Mouse (Mus musculus) forebrain, embryonic 13.5 days (tissue): Measurements from ENCODE around the gene Jarid2. TPM values are rescaled to one million over a fixed set of nuclear protein-coding genes. Genes with fewer than 3 reads are reported as not detected.
"Not testable (repeated sequence)": the region's sequence is repeated elsewhere in the genome, so short reads cannot be mapped to it uniquely, and the experiment has no call there.

ENCODE experiments used
- ATAC-seq: fragments of 200-750 bp; cut with Nextera tagmentation; 2 replicates; pipeline ENCODE4 v1.8.0; 2017
- H3K27ac ChIP-seq: fragments of 300-500 bp; sonication (generic); 2 replicates; pipeline ENCODE4 v1.5.1; 2015; ENCODE audit warnings: inconsistent platforms, mild to moderate bottlenecking, moderate library complexity
- H3K27me3 ChIP-seq: fragments of 300-500 bp; sonication (generic); 2 replicates; pipeline ENCODE4 v1.6.1; 2015; ENCODE audit warnings: mild to moderate bottlenecking, inconsistent platforms
- H3K36me3 ChIP-seq: fragments of 300-500 bp; sonication (generic); 2 replicates; pipeline ENCODE4 v1.6.1; 2015; ENCODE audit warnings: mild to moderate bottlenecking, inconsistent platforms; ENCODE audit not compliant: poor library complexity, severe bottlenecking
- H3K4me1 ChIP-seq: fragments of 300-500 bp; sonication (generic); 2 replicates; pipeline ENCODE4 v1.6.1; 2015; ENCODE audit warnings: inconsistent platforms
- H3K4me2 ChIP-seq: fragments of 300-500 bp; sonication (generic); 2 replicates; pipeline ENCODE4 v1.6.1; 2015; ENCODE audit warnings: inconsistent platforms, mild to moderate bottlenecking, moderate library complexity
- H3K4me3 ChIP-seq: fragments of 300-500 bp; sonication (generic); 2 replicates; pipeline ENCODE4 v1.5.1; 2015; ENCODE audit warnings: mild to moderate bottlenecking, inconsistent platforms
- H3K9ac ChIP-seq: fragments of 300-500 bp; sonication (generic); 2 replicates; pipeline ENCODE4 v1.6.1; 2015; ENCODE audit warnings: mild to moderate bottlenecking, inconsistent platforms
- H3K9me3 ChIP-seq: fragments of 300-500 bp; sonication (generic); replicated peaks from 2 replicates; pipeline ENCODE4 v1.6.1; 2016; ENCODE audit warnings: inconsistent platforms
- WGBS: fragments of 180-500 bp; shearing (Covaris S2); methylation state at CpG from one replicate; pipeline ENCODE4 v1.1.7; 2015; 5-methylcytosine and 5-hydroxymethylcytosine counted together
- polyA plus RNA-seq: library from polyadenylated mRNA; unstranded; fragments of >200 nt; fragmentation: Nextera tagmentation; extraction: Ambion mirVana; gene quantifications from 2 replicates; pipeline ENCODE4 v1.2.1, GENCODE M21; 2015

The Jarid2 gene
- polyA plus RNA-seq, 1 experiment from 2014 or later: 36.7 TPM

DNA sequence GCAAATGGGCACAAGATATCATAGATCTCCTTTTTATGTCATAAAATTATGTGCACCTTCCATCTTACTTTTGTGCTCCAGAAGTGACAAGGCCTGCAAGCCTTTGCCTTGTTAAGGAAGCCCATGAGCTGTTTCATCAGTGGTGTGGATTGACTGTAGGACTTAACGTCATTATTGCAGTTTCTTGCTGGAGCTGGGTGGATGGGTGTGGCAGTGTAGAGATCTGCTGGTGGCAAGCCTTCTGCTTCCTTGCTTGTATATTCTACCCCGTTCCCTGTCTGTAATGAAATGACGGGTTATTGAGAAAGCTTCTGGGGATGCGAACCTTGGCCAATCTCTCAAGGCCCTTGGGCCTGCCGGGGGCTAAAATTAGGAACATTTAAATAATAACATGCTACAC is 99.6 kb downstream of the Jarid2 start:
- no peak overlapping the region for H3K9ac ChIP-seq
- no peak overlapping the region for H3K27ac ChIP-seq
- no peaks in the 10 kb centered on the region for H3K27me3 ChIP-seq
- H3K4me3 ChIP-seq: no peak overlapping the region
- peaks cover 4% of the 10 kb centered on the region; the same call in 1 of the 2 replicates for H3K36me3 ChIP-seq
- ATAC-seq: no peak
- H3K4me1 ChIP-seq: peaks cover 6% of the 10 kb centered on the region
- 66% methylated on average over 5 of the region's 5 CpGs for WGBS
- H3K4me2 ChIP-seq: no peak overlapping the region
- no peaks in the 10 kb centered on the region for H3K9me3 ChIP-seq

DNA sequence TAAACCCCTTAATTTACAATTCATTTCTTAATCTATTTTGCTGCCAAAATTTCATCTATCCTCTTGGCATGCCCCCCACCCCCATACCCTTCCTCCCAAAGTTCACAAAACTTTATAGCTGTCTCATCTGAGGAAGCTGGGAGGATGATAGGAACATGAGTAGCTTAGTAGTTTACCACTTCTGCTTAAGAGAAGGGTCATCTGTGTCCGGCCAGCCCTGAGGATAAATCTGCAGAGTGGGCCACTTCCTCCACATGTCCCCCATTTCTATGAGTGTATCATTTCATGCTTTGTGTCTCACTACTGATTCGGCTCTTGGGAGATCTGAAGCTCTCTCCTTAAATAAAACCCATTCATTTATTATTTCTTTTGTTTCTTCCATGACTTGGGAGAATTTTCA is 102.8 kb downstream of the Jarid2 start:
- Histone ChIP-seq H3K36me3 (no peaks in the 10 kb centered on the region), H3K27me3 (no peaks in the 10 kb centered on the region), H3K4me2 (no peak overlapping the region), H3K4me3 (no peak overlapping the region), H3K9ac (no peak overlapping the region), H3K27ac (no peak overlapping the region), H3K4me1 (peaks cover 6% of the 10 kb centered on the region), H3K9me3 (no peaks in the 10 kb centered on the region)
- WGBS: 80% methylated on average over 2 of the region's 2 CpGs
- ATAC-seq: no peak

- 92% methylated on average over 4 of the region's 4 CpGs for WGBS
- H3K4me2 ChIP-seq: no peak overlapping the region
- H3K4me1 ChIP-seq: peaks cover 6% of the 10 kb centered on the region
- no peak overlapping the region for H3K9ac ChIP-seq
- no peaks in the 10 kb centered on the region for H3K36me3 ChIP-seq
- no peaks in the 10 kb centered on the region for H3K27me3 ChIP-seq
- H3K4me3 ChIP-seq: no peak overlapping the region
- no peak for ATAC-seq
- H3K9me3 ChIP-seq: no peaks in the 10 kb centered on the region
- H3K27ac ChIP-seq: no peak overlapping the region
Observed at GRCm38 (mm10) chr13:44832866-44833265, 103.6 kb downstream of the Jarid2 start.

GRCm38 (mm10) chr13:44833353-44833752 is 104.1 kb downstream of the Jarid2 start:
- WGBS: 58% methylated on average over 3 of the region's 3 CpGs
- no peak for ATAC-seq

DNA sequence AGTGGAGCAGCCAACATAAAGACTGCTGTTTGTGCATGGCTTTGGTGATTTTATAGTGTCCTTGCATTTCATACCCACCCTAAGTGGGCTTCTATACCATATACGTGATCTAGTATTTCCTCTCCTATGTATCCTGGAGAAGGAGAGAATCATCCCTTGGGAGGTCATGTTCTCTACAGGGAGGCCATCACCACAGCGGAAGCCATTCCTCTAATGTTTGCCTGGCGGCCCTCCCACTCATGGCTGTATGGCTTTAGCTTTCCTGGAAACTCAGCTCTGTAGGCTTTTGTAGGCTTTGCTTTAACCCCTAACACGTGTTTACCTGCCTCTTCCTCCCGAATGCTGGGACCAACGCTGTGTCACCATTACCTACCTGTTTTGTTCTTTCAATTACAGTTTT is 108.2 kb downstream of the Jarid2 start:
- 83% methylated on average over 6 of the region's 6 CpGs for WGBS
- H3K4me2 ChIP-seq: no peak overlapping the region
- ATAC-seq: no peak
- no peak overlapping the region for H3K27ac ChIP-seq
- no peaks in the 10 kb centered on the region for H3K27me3 ChIP-seq
- peaks cover 36% of the 10 kb centered on the region for H3K4me1 ChIP-seq
- no peaks in the 10 kb centered on the region for H3K36me3 ChIP-seq
- no peaks in the 10 kb centered on the region for H3K9me3 ChIP-seq
- H3K4me3 ChIP-seq: no peak overlapping the region
- H3K9ac ChIP-seq: no peak overlapping the region

More at GRCm38 (mm10) chr13:44833353-44833752, 104.1 kb downstream of the Jarid2 start:
- no peak overlapping the region for H3K4me2 ChIP-seq
- no peak overlapping the region for H3K27ac ChIP-seq
- no peaks in the 10 kb centered on the region for H3K27me3 ChIP-seq
- H3K4me1 ChIP-seq: peaks cover 6% of the 10 kb centered on the region
- no peaks in the 10 kb centered on the region for H3K36me3 ChIP-seq
- no peaks in the 10 kb centered on the region for H3K9me3 ChIP-seq
- no peak overlapping the region for H3K4me3 ChIP-seq
- no peak overlapping the region for H3K9ac ChIP-seq

GRCm38 (mm10) chr13:44839866-44840835 is 110.9 kb downstream of the Jarid2 start:
- ATAC-seq: peak; percentile 95
- H3K9me3 ChIP-seq: no peaks in the 10 kb centered on the region
- peak overlapping the region; percentile 67 for H3K4me2 ChIP-seq
- no peaks in the 10 kb centered on the region for H3K27me3 ChIP-seq
- H3K27ac ChIP-seq: peak overlapping the region; percentile 94
- peak overlapping the region; percentile 43 for H3K4me3 ChIP-seq
- WGBS: under 1% methylated on average over 20 of the region's 20 CpGs
- peaks cover 61% of the 10 kb centered on the region for H3K4me1 ChIP-seq
- no peaks in the 10 kb centered on the region for H3K36me3 ChIP-seq
- peak overlapping the region; percentile 69 for H3K9ac ChIP-seq

GRCm38 (mm10) chr13:44851426-44851825 is 122.2 kb downstream of the Jarid2 start:
- no peak overlapping the region for H3K4me2 ChIP-seq
- no peak overlapping the region for H3K27ac ChIP-seq
- no peak for ATAC-seq
- H3K9me3 ChIP-seq: no peaks in the 10 kb centered on the region
- H3K4me1 ChIP-seq: peaks cover 11% of the 10 kb centered on the region
- H3K4me3 ChIP-seq: no peak overlapping the region
- H3K27me3 ChIP-seq: no peaks in the 10 kb centered on the region
- no peak overlapping the region for H3K9ac ChIP-seq
- peaks cover 15% of the 10 kb centered on the region; the same call in 1 of the 2 replicates for H3K36me3 ChIP-seq
- 11% methylated on average over 2 of the region's 2 CpGs for WGBS

GRCm38 (mm10) chr13:44852024-44852423 is 122.8 kb downstream of the Jarid2 start:
- Histone ChIP-seq H3K27ac (no peak overlapping the region), H3K36me3 (peaks cover 15% of the 10 kb centered on the region; the same call in 1 of the 2 replicates), H3K4me1 (peaks cover 15% of the 10 kb centered on the region), H3K9ac (no peak overlapping the region), H3K27me3 (no peaks in the 10 kb centered on the region), H3K4me3 (no peak overlapping the region), H3K4me2 (no peak overlapping the region), H3K9me3 (no peaks in the 10 kb centered on the region)
- no peak for ATAC-seq
- 78% methylated on average over 3 of the region's 3 CpGs for WGBS

DNA sequence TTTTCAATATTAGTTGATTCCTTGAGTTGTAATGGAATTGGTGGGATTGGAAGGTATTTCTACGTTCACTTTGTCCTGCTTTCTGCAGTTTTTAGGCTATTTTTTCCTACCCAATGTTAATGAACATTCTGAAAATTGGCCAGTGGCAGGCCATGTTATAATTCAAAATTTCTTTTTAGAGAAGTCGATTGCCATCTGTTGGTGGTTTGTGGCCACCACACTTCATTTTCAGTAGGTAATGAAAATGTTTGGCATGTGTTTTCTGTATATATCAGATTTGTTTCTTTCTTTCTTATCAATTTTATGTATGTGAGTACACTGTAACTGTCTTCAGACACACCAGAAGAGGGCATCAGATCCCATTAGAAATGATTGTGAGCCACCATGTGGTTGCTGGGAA is 136.3 kb downstream of the Jarid2 start:
- peaks cover 7% of the 10 kb centered on the region for H3K9me3 ChIP-seq
- no peak overlapping the region for H3K4me3 ChIP-seq
- no peak overlapping the region for H3K27ac ChIP-seq
- no peak for ATAC-seq
- H3K9ac ChIP-seq: no peak overlapping the region
- WGBS: 93% methylated on average over 2 of the region's 2 CpGs
- H3K27me3 ChIP-seq: no peaks in the 10 kb centered on the region
- peaks cover 29% of the 10 kb centered on the region for H3K4me1 ChIP-seq
- no peaks in the 10 kb centered on the region for H3K36me3 ChIP-seq
- no peak overlapping the region for H3K4me2 ChIP-seq

DNA sequence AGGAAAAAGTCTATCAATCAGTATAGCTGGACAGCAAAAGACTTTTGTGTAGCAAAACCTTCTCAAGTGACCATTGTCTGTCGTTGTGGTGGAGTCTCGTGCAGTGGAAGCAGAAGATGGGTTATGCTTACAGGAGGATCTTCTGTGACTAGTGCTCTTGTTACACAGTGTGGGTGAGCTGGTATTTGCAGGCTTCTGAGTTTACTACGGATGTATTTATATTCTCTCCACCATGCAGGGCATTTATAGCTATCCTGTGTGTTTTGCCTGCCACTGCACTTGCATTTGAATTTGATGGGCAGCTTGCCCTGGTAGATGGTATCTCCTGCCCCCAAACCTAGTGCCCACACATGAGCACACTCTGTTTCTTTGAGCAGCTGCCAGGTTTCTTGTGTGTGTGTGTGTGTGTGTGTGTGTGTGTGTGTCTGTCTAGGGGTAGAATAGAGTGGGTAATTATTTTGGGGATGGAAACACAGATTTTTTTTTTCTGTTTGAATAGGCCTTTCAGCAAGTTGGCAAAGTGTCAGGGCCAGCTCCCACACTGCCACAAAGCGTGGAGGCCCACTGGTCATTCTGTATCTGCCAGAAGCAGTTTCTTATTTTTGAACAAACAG is 138.9 kb downstream of the Jarid2 start:
- peak overlapping the region; percentile 24 for H3K4me2 ChIP-seq
- ATAC-seq: peak; percentile 82
- H3K36me3 ChIP-seq: no peaks in the 10 kb centered on the region
- no peak overlapping the region for H3K9ac ChIP-seq
- H3K4me3 ChIP-seq: no peak overlapping the region
- WGBS: 18% methylated on average over 4 of the region's 4 CpGs
- peaks cover 36% of the 10 kb centered on the region for H3K4me1 ChIP-seq
- no peaks in the 10 kb centered on the region for H3K27me3 ChIP-seq
- peak overlapping the region; percentile 79 for H3K27ac ChIP-seq
- peaks cover 7% of the 10 kb centered on the region for H3K9me3 ChIP-seq

DNA sequence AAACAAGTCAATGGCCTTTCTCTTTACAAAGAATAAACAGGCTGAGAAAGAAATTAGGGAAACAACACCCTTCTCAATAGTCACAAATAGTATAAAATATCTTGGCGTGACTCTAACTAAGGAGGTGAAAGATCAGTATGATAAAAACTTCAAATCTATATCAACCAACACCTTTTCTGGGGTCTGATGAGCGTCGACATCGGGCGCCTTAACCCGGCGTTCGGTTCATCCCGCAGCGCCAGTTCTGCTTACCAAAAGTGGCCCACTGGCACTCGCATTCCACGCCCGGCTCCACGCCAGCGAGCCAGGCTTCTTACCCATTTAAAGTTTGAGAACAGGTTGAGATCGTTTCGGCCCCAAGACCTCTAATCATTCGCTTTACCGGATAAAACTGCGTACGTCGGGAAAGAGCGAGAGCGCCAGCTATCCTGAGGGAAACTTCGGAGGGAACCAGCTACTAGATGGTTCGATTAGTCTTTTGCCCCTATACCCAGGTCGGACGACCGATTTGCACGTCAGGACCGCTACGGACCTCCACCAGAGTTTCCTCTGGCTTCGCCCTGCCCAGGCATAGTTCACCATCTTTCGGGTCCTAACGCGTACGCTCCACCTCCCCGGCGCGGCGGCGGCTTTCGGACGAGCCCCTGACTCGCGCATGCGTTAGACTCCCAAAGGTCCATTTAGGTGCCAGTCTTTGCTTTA is 140.3 kb downstream of the Jarid2 start:
- peak; percentile 99 for ATAC-seq
- not testable (repeated sequence) for H3K9me3 ChIP-seq, H3K27me3 ChIP-seq, H3K9ac ChIP-seq, H3K4me2 ChIP-seq, H3K4me3 ChIP-seq, H3K27ac ChIP-seq, H3K36me3 ChIP-seq
- H3K4me1 ChIP-seq: peaks cover 46% of the 10 kb centered on the region
- WGBS: 79% methylated on average over 47 of the region's 47 CpGs

DNA sequence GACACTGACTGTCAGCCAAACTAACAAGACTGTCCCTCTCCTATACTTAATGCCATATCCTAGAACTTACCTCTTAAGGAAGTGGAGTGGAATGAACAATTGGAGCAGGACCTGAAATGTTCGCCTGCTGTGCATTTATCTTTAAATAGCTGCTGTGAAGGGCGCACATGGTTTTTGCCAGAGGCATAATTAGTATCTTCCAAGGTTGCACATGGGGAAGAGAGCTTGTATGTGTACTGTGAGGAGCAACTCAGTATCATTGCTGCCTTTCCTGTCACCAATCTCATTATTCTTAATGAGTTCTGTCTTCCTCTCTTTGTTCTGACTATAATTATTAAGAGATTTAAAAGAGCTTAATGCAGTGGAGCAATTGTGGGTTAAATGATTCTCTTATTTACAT is 147.5 kb downstream of the Jarid2 start:
- no peaks in the 10 kb centered on the region for H3K9me3 ChIP-seq
- no peak overlapping the region for H3K4me3 ChIP-seq
- no peak overlapping the region for H3K9ac ChIP-seq
- peaks cover 5% of the 10 kb centered on the region; the same call in 1 of the 2 replicates for H3K36me3 ChIP-seq
- 49% methylated on average over 2 of the region's 2 CpGs for WGBS
- no peak overlapping the region for H3K4me2 ChIP-seq
- no peak overlapping the region for H3K27ac ChIP-seq
- peaks cover 49% of the 10 kb centered on the region for H3K4me1 ChIP-seq
- ATAC-seq: no peak
- no peaks in the 10 kb centered on the region for H3K27me3 ChIP-seq
